ENCODE assay signal across 8 mouse cellular contexts in genomic region chr11:54113352-54113751, GRCm38 (mm10). TPM values are rescaled to one million over a fixed set of nuclear protein-coding genes. Genes with fewer than 3 reads are reported as not detected.
DNase-seq lines count a peak whose midpoint lies in the region; ATAC-seq lines count a peak whose summit lies in the region.

No protein-coding gene starts in this region.

- H3K4me3 ChIP-seq in lung, embryonic 15.5 days = peak overlapping the region; percentile 13; the same call in 1 of the 2 replicates
- H3K4me3 ChIP-seq in forebrain, embryonic 10.5 days = peak overlapping the region; percentile 36
- 0 out of 2 replicates have a peak overlapping the region, but pooled peaks have one; percentile 9 for H3K4me3 ChIP-seq in intestine, embryonic 15.5 days (replicated peaks)
- peak overlapping the region; percentile 11; the same call in 1 of the 2 replicates for H3K4me3 ChIP-seq in neural tube, embryonic 12.5 days

- ATAC-seq in lung, embryonic 15.5 days (ENCODE audit: borderline replicate concordance, extremely low read depth, low FRiP score, low TSS enrichment) = peak; percentile 20; the same call in 1 of the 2 replicates
- ATAC-seq in intestine, embryonic 15.5 days = peak; percentile 57; the same call in 1 of the 2 replicates
- ATAC-seq in neural tube, embryonic 12.5 days (ENCODE audit: low FRiP score, low read depth) = peak; percentile 52; the same call in 1 of the 2 replicates

- no peaks in the 10 kb centered on the region for H3K36me3 ChIP-seq in lung, embryonic 15.5 days
- peaks cover 3% of the 10 kb centered on the region; the same call in 1 of the 2 replicates for H3K36me3 ChIP-seq in forebrain, embryonic 10.5 days (replicated peaks)
- H3K36me3 ChIP-seq in intestine, embryonic 15.5 days = no peaks in the 10 kb centered on the region
- no peaks in the 10 kb centered on the region for H3K36me3 ChIP-seq in neural tube, embryonic 12.5 days

- H3K27me3 ChIP-seq in lung, embryonic 15.5 days = no peaks in the 10 kb centered on the region
- H3K27me3 ChIP-seq in forebrain, embryonic 10.5 days (ENCODE audit: poor library complexity, severe bottlenecking) = no peaks in the 10 kb centered on the region
- H3K27me3 ChIP-seq in intestine, embryonic 15.5 days (replicated peaks) = no peaks in the 10 kb centered on the region
- no peaks in the 10 kb centered on the region for H3K27me3 ChIP-seq in neural tube, embryonic 12.5 days (replicated peaks)

- peak overlapping the region; percentile 50 for H3K4me2 ChIP-seq in lung, embryonic 15.5 days
- peak overlapping the region; percentile 51 for H3K4me2 ChIP-seq in intestine, embryonic 15.5 days (replicated peaks)
- peak overlapping the region; percentile 43 for H3K4me2 ChIP-seq in neural tube, embryonic 12.5 days (replicated peaks)

- peaks cover 23% of the 10 kb centered on the region for H3K4me1 ChIP-seq in lung, embryonic 15.5 days
- peaks cover 30% of the 10 kb centered on the region for H3K4me1 ChIP-seq in forebrain, embryonic 10.5 days
- H3K4me1 ChIP-seq in intestine, embryonic 15.5 days (replicated peaks) = peaks cover 19% of the 10 kb centered on the region
- peaks cover 24% of the 10 kb centered on the region for H3K4me1 ChIP-seq in neural tube, embryonic 12.5 days

- H3K9ac ChIP-seq in lung, embryonic 15.5 days = no peak overlapping the region
- H3K9ac ChIP-seq in intestine, embryonic 15.5 days = peak overlapping the region; percentile 11
- H3K9ac ChIP-seq in neural tube, embryonic 12.5 days = peak overlapping the region; percentile 48

- 7% methylated on average over 4 of the region's 4 CpGs for WGBS in lung, embryonic 15.5 days
- 55% methylated on average over 4 of the region's 4 CpGs for WGBS in forebrain, embryonic 10.5 days
- 15% methylated on average over 4 of the region's 4 CpGs for WGBS in intestine, embryonic 15.5 days
- WGBS in neural tube, embryonic 12.5 days = 54% methylated on average over 4 of the region's 4 CpGs

- no peak for DNase-seq in lung, postnatal 25 days (ENCODE audit: low spot score)
- no peak for DNase-seq in forebrain, embryonic 10.5 days (ENCODE audit: extremely low spot score, low spot score)
- DNase-seq in thymus, postnatal 14 days = no peak
- no peak for DNase-seq in thymus, postnatal 10 days (ENCODE audit: low spot score in 2 of 2)
- DNase-seq in kidney, adult 11 months = no peak

- no peaks in the 10 kb centered on the region for H3K9me3 ChIP-seq in lung, embryonic 15.5 days
- no peaks in the 10 kb centered on the region for H3K9me3 ChIP-seq in forebrain, embryonic 10.5 days
- H3K9me3 ChIP-seq in intestine, embryonic 15.5 days = no peaks in the 10 kb centered on the region
- H3K9me3 ChIP-seq in neural tube, embryonic 12.5 days = no peaks in the 10 kb centered on the region

- H3K27ac ChIP-seq in lung, embryonic 15.5 days = peak overlapping the region; percentile 85
- H3K27ac ChIP-seq in forebrain, embryonic 10.5 days = peak overlapping the region; percentile 84
- H3K27ac ChIP-seq in intestine, embryonic 15.5 days = peak overlapping the region; percentile 78
- H3K27ac ChIP-seq in neural tube, embryonic 12.5 days = peak overlapping the region; percentile 50

RNA-seq across cellular contexts. Expression of gene P4ha2, which starts 13.5 kb away (rescaled TPM):
- polyA plus RNA-seq in lung, embryonic 15.5 days (2015; fragmentation: Nextera tagmentation; extraction: Ambion mirVana) = 37.7 and 38.4 TPM in 2 replicates
- 15.9 and 19.7 TPM in 2 replicates for polyA plus RNA-seq in forebrain, embryonic 10.5 days (2016; fragmentation: Nextera tagmentation; extraction: Ambion mirVana)
- polyA plus RNA-seq in intestine, embryonic 15.5 days (2015; fragmentation: Nextera tagmentation; extraction: Ambion mirVana) = 41.8 and 44.8 TPM in 2 replicates
- polyA plus RNA-seq in neural tube, embryonic 12.5 days (2016; fragmentation: Nextera tagmentation; extraction: Ambion mirVana) = 15.2 and 17.3 TPM in 2 replicates

RNA-seq across cellular contexts. Expression of gene Pdlim4, which starts 44.5 kb away (rescaled TPM):
- 13.0 and 16.4 TPM in 2 replicates for polyA plus RNA-seq in lung, embryonic 15.5 days (2015; fragmentation: Nextera tagmentation; extraction: Ambion mirVana)
- 49.5 and 53.1 TPM in 2 replicates for polyA plus RNA-seq in forebrain, embryonic 10.5 days (2016; fragmentation: Nextera tagmentation; extraction: Ambion mirVana)
- polyA plus RNA-seq in intestine, embryonic 15.5 days (2015; fragmentation: Nextera tagmentation; extraction: Ambion mirVana) = 35.9 and 42.1 TPM in 2 replicates
- polyA plus RNA-seq in neural tube, embryonic 12.5 days (2016; fragmentation: Nextera tagmentation; extraction: Ambion mirVana) = 46.1 and 51.4 TPM in 2 replicates
